Mouse (Mus musculus) MEL (cell line): ENCODE measurements at regions not wholly inside any gene's neighbourhood (a gene's known extent, or its start where the extent isn't known, plus 50 kb on each side); places are given as distances from the start of the nearest gene placed in this dataset.

Experiments used
- DNase-seq: peaks from one replicate; pipeline ENCODE4 v3.0.0; 2011; ENCODE audit warnings: low read depth, low spot score
- H3K27ac ChIP-seq: 2 replicates; pipeline ENCODE4 v1.5.1; 2012; ENCODE audit warnings: low read depth, mild to moderate bottlenecking, control low read depth, low read length, moderate library complexity; ENCODE audit not compliant: control insufficient read depth
- H3K27me3 ChIP-seq, 2 experiments: fragments of 150-350 bp in 1 of 2; sonication (generic) in 1 of 2; 2 replicates each; pipeline ENCODE4 v1.6.1; 2012; ENCODE audit warnings: low read length in 2 of 2, mild to moderate bottlenecking in 2 of 2, improper control_type of control experiment in 1 of 2, moderate library complexity in 1 of 2; ENCODE audit not compliant: insufficient read depth in 2 of 2, control insufficient read depth in 1 of 2
- H3K36me3 ChIP-seq, 2 experiments: 2 replicates each; pipeline ENCODE4 v1.6.1; 2012 to 2014; ENCODE audit warnings: low read length in 2 of 2, improper control_type of control experiment in 1 of 2, inconsistent platforms in 1 of 2, mild to moderate bottlenecking in 1 of 2; ENCODE audit not compliant: insufficient read depth in 2 of 2, control insufficient read depth in 1 of 2
- H3K4me1 ChIP-seq, 2 experiments: fragments of 150-350 bp in 1 of 2; sonication (generic) in 1 of 2; 2 replicates each; pipeline ENCODE4 v1.6.1; 2012; ENCODE audit warnings: low read length in 2 of 2, improper control_type of control experiment in 1 of 2, mild to moderate bottlenecking in 1 of 2; ENCODE audit not compliant: insufficient read depth in 2 of 2, control insufficient read depth in 1 of 2
- H3K4me3 ChIP-seq, 2 experiments: fragments of 150-350 bp in 1 of 2; sonication (generic) in 1 of 2; 2 replicates each; pipeline ENCODE4 v1.5.1; 2012; ENCODE audit warnings: low read depth in 2 of 2, low read length in 2 of 2, mild to moderate bottlenecking in 2 of 2, moderate library complexity in 2 of 2, control low read depth in 1 of 2, improper control_type of control experiment in 1 of 2; ENCODE audit not compliant: control insufficient read depth in 1 of 2, insufficient read depth in 1 of 2
- H3K79me2 ChIP-seq: 2 replicates; pipeline ENCODE4 v1.6.1; 2012; ENCODE audit warnings: mild to moderate bottlenecking, low read length, moderate library complexity; ENCODE audit not compliant: control insufficient read depth, poor library complexity, insufficient read depth
- H3K9ac ChIP-seq: 2 replicates; pipeline ENCODE4 v1.6.1; 2012; ENCODE audit warnings: low read depth, mild to moderate bottlenecking, control low read depth, low read length, moderate library complexity; ENCODE audit not compliant: control insufficient read depth, poor library complexity, severe bottlenecking
- H3K9me3 ChIP-seq: fragments of 150-350 bp; sonication (generic); replicated peaks from 2 replicates; pipeline ENCODE4 v1.6.1; 2012; ENCODE audit warnings: mild to moderate bottlenecking, low read length, improper control_type of control experiment, moderate library complexity; ENCODE audit not compliant: insufficient read depth
- BHLHE40 ChIP-seq: IDR thresholded peaks from 2 replicates; pipeline ENCODE4 v1.6.1; 2012; ENCODE audit warnings: low read depth, mild to moderate bottlenecking, inconsistent platforms, low read length, improper control_type of control experiment, borderline replicate concordance
- CHD1 ChIP-seq: IDR thresholded peaks from 2 replicates; pipeline ENCODE4 v1.6.1; 2012; ENCODE audit warnings: low read depth, mild to moderate bottlenecking, inconsistent platforms, low read length, improper control_type of control experiment
- CTCF ChIP-seq, 3 experiments: IDR thresholded peaks in 2 of 3; conservative IDR thresholded peaks in 1 of 3; 2 replicates each; pipeline ENCODE4 v1.5.1; 2011 to 2012; ENCODE audit warnings: low read length in 3 of 3, low read depth in 2 of 3, mild to moderate bottlenecking in 2 of 3, improper control_type of control experiment in 1 of 3, inconsistent platforms in 1 of 3, mixed read lengths in 1 of 3, moderate library complexity in 1 of 3; ENCODE audit not compliant: control insufficient read depth in 1 of 3, insufficient read depth in 1 of 3, poor library complexity in 1 of 3, severe bottlenecking in 1 of 3
- E2F4 ChIP-seq: IDR thresholded peaks from 2 replicates; pipeline ENCODE4 v1.6.1; 2011; ENCODE audit warnings: low read depth, low read length, improper control_type of control experiment, borderline replicate concordance
- ETS1 ChIP-seq: IDR thresholded peaks from 2 replicates; pipeline ENCODE4 v1.6.1; 2012; ENCODE audit warnings: low read depth, mild to moderate bottlenecking, inconsistent platforms, low read length, improper control_type of control experiment, moderate library complexity
- JUND ChIP-seq: IDR thresholded peaks from 2 replicates; pipeline ENCODE4 v1.6.1; 2011; ENCODE audit warnings: low read depth, mild to moderate bottlenecking, improper control_type of control experiment, low read length
- KAT2A ChIP-seq: conservative IDR thresholded peaks from 2 replicates; pipeline ENCODE4 v1.6.1; 2012; ENCODE audit warnings: low read depth, low read length, improper control_type of control experiment, inconsistent platforms
- MAFK ChIP-seq: IDR thresholded peaks from 2 replicates; pipeline ENCODE4 v1.6.1; 2011; ENCODE audit warnings: low read depth, mild to moderate bottlenecking, low read length, improper control_type of control experiment, borderline replicate concordance
- MAX ChIP-seq: IDR thresholded peaks from 2 replicates; pipeline ENCODE4 v1.6.1; 2011; ENCODE audit warnings: low read length, improper control_type of control experiment
- MAZ ChIP-seq: IDR thresholded peaks from 2 replicates; pipeline ENCODE4 v1.6.1; 2012; ENCODE audit warnings: low read depth, mild to moderate bottlenecking, inconsistent platforms, low read length, improper control_type of control experiment
- MEF2A ChIP-seq: IDR thresholded peaks from 2 replicates; pipeline ENCODE4 v1.6.1; 2014; ENCODE audit warnings: low read depth, mild to moderate bottlenecking, inconsistent platforms, low read length, improper control_type of control experiment; ENCODE audit not compliant: poor library complexity, insufficient replicate concordance, severe bottlenecking; ENCODE audit errors: extremely low read depth
- MXI1 ChIP-seq: IDR thresholded peaks from 2 replicates; pipeline ENCODE4 v1.6.1; 2011; ENCODE audit warnings: mild to moderate bottlenecking, low read depth, low read length, improper control_type of control experiment
- MYC ChIP-seq: IDR thresholded peaks from 2 replicates; pipeline ENCODE4 v1.6.1; 2011; ENCODE audit warnings: low read depth, mild to moderate bottlenecking, low read length, improper control_type of control experiment, moderate library complexity
- NELFE ChIP-seq: IDR thresholded peaks from 2 replicates; pipeline ENCODE4 v1.6.1; 2011; ENCODE audit warnings: low read depth, low read length, improper control_type of control experiment
- POLR2AphosphoS2 ChIP-seq: IDR thresholded peaks from 2 replicates; pipeline ENCODE4 v1.6.1; 2011; ENCODE audit warnings: low read length, improper control_type of control experiment
- RAD21 ChIP-seq: IDR thresholded peaks from 2 replicates; pipeline ENCODE4 v1.6.1; 2011; ENCODE audit warnings: mild to moderate bottlenecking, low read depth, low read length, improper control_type of control experiment
- RCOR1 ChIP-seq: IDR thresholded peaks from 2 replicates; pipeline ENCODE4 v1.6.1; 2012; ENCODE audit warnings: low read depth, mild to moderate bottlenecking, inconsistent platforms, low read length, improper control_type of control experiment
- TBP ChIP-seq: IDR thresholded peaks from 2 replicates; pipeline ENCODE4 v1.8.0; 2011; ENCODE audit warnings: low read depth, low read length, improper control_type of control experiment
- USF1 ChIP-seq: IDR thresholded peaks from 2 replicates; pipeline ENCODE4 v1.6.1; 2014; ENCODE audit warnings: low read depth, mild to moderate bottlenecking, inconsistent platforms, low read length, improper control_type of control experiment, moderate library complexity
- ZNF384 ChIP-seq: IDR thresholded peaks from 2 replicates; pipeline ENCODE4 v1.6.1; 2012; ENCODE audit warnings: low read depth, mild to moderate bottlenecking, inconsistent platforms, low read length, improper control_type of control experiment

- Histone ChIP-seq H3K27me3 (no peaks in the 10 kb centered on the region), H3K4me3 (no peak overlapping the region), H3K9me3 (no peaks in the 10 kb centered on the region), H3K36me3 (no peaks in the 10 kb centered on the region), H3K4me1 (no peaks in the 10 kb centered on the region), H3K27ac (no peak overlapping the region), H3K79me2 (no peaks in the 10 kb centered on the region), H3K9ac (no peak overlapping the region)
- TF ChIP-seq ZNF384 (no peak), MYC (no peak), ETS1 (no peak), TBP (no peak), KAT2A (no peak), NELFE (no peak), JUND (no peak), CHD1 (no peak), RCOR1 (no peak), MAZ (no peak), E2F4 (no peak), MAFK (no peak)
- DNase-seq = no peak
Measured at GRCm38 (mm10) chr2:10965224-10965623, 206.7 kb upstream of the Prkcq start.

GRCm38 (mm10) chr2:10966891-10967290 is 205.0 kb upstream of the Prkcq start:
- no peak overlapping the region for H3K4me3 ChIP-seq
- H3K9me3 ChIP-seq = no peaks in the 10 kb centered on the region
- no peaks in the 10 kb centered on the region for H3K4me1 ChIP-seq
- no peaks in the 10 kb centered on the region for H3K79me2 ChIP-seq
- no peaks in the 10 kb centered on the region for H3K27me3 ChIP-seq
- no peaks in the 10 kb centered on the region for H3K36me3 ChIP-seq
- H3K9ac ChIP-seq = no peak overlapping the region
- no peak overlapping the region for H3K27ac ChIP-seq
- DNase-seq = no peak
- TF ChIP-seq MXI1 (no peak), CTCF (IDR thresholded peaks at IDR 0.05 in 2 of 3, conservative IDR thresholded peaks at IDR 0.05 in 1 of 3; ENCODE audit: control insufficient read depth in 1 of 3, insufficient read depth in 1 of 3, low read depth in 2 of 3, low read length in 3 of 3, poor library complexity in 1 of 3, severe bottlenecking in 1 of 3) (no peak), POLR2AphosphoS2 (no peak), RAD21 (no peak), MAZ (no peak), BHLHE40 (no peak), MAX (no peak), MEF2A (no peak), USF1 (no peak), MAFK (no peak)
